Mouse (Mus musculus) common myeloid progenitor, adult 5-6 weeks (primary cell): ENCODE results near the gene Ccnjl. TPM values are rescaled to one million over a fixed set of nuclear protein-coding genes. Genes with fewer than 3 reads are reported as not detected.
A peak's percentile ranks its signal among the peaks of the same experiment; 100 is the strongest.

ENCODE experiments used
- ATAC-seq: replicated peaks from 2 replicates; pipeline ENCODE4 v1.8.0; 2016; ENCODE audit warnings: low read depth, mild to moderate bottlenecking, moderate TSS enrichment, inconsistent platforms; ENCODE audit not compliant: poor library complexity, severe bottlenecking
- total RNA-seq: library from RNA; stranded (forward); fragments of 200-1000, 187-1606 nt; gene quantifications from 2 replicates; pipeline ENCODE4 v1.2.3, GENCODE M21; 2017

Gene Ccnjl
- total RNA-seq, 1 experiment from 2014 or later: 0.69 TPM

- no peak for ATAC-seq
These were observed 9.8 kb upstream of the Ccnjl start for GRCm38 (mm10) chr11:43518821-43519220.

DNA sequence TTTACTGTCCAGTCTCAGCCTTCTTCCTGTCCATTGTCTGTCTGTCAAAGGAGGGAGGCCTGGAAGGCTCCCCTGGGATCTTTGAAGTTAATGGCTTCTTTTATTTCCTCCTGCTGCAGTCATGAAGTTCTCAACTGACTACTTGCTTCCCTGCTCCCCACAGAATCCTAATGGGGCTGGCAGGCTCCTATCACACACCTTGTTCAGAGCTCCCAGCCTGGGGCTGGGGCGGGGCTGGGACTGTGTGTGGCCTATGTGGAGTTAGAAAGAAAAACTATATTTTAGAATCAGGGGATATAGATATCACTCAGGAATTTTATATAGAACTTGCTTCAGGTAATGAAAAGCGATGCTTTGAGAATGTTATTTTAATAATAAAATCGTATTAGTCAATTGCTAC is 8.1 kb upstream of the Ccnjl start:
- ATAC-seq: no peak

GRCm38 (mm10) chr11:43528078-43528682 is 404 bp upstream of the Ccnjl start:
- ATAC-seq: peak; percentile 46

DNA sequence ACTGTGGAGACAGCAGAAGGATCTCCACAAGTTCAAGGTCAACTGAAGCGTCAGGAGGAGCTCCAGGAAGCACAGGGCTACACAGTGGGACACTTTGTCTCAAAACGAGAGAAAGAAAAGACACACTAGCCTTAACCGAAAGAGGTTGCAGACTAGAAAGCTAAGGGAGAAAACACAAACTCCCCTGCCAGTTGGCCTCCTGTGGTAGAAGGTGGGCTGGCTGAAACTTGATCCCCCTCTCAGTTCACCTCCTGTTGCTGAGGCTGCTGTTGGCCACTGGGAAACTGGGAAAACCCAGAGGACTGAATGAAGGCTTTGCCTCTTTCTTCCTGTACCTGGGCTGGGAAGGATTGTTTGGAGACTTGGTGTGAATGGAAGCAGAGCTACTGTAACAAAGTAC is 1.5 kb downstream of the Ccnjl start:
- no peak for ATAC-seq

- ATAC-seq: no peak
These were observed 3.0 kb downstream of the Ccnjl start for GRCm38 (mm10) chr11:43531619-43532018.

DNA sequence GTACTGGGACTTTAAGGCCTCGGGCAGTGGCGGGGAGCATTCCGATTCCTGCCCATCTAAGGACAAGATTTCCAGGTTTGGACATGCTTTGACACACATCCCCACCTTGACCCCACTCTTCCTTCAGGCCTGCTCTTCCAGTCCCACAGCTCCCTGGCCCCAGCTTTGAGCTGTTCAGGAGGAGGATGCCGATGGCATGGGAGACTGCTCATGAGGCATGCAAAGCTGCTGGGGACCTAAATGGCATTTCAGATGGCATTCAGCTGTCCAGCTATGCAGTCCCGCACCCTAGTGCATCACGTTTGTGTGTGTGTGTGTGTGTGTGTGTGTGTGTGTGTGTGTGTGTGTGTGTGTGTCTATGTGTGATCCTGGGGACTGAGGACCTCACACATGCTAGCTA is 8.5 kb downstream of the Ccnjl start:
- no peak for ATAC-seq

- no peak for ATAC-seq
These were observed 11.3 kb downstream of the Ccnjl start for GRCm38 (mm10) chr11:43539863-43540262.

DNA sequence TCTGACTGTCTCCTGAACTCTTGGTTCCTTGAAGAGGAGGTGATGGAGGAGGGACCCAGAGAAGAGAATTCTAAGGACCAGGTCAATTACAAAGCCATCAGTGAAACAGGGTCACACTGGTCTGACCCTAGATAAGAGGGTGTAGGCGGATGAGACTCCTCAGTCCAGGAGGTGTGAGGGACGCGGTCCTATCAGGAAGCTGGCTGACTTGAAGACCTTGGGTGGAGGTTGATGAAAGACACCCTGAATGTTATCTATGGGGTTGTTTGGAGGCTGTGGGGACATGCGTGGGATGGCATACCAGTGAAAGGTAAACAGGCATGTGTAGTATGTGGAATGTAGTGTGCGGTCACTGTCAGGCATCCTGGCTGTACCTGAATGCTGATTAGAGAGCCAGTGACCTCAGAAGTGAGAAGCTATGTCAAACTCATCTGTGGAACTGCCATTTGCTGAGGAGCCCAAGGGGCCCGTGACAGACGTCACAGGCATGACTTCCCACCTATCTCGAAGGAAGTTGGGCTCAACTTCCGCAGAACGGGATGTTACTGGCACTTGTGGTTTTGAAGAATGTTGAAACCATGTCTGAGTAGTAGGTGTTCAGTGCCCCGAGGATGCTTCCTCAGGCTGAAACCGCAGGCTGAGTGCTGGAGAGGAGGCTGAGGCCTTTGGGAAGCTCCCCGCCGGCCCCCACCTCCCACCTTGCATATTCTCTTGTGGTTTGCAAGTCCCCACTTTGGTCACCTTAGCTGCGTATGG is 15.3 kb downstream of the Ccnjl start:
- peak; percentile 94 for ATAC-seq

GRCm38 (mm10) chr11:43544819-43545218 is 16.2 kb downstream of the Ccnjl start:
- ATAC-seq: no peak; the same call in 1 of the 2 replicates

DNA sequence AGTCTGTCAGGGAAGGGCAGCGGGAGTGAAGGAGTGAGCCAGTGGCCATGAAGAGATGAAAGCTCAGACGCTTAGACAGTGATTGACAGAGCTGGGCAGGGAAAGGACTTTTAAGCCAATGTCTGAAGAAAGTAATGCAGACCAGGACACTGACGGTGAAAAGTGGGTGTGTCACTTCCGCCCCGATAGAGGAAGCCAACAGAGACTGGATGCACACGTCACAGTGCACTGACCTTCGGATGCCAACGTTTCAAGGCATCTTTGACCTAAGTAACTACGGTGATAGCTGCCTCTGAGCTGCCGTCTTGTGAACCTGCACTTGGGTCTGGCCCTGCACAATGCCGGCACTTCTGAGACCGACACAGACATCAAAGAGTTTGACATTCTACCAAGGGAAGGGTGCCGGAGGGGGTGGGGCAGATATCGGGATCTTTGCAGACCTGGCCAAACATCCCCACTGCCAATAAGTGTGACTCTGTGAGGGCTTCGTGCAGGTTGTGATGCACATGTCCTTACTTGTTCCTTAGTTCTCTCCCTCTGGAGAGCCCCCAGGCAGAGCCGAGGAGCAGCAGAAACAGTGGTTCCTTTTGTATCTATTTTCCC is 17.4 kb downstream of the Ccnjl start:
- ATAC-seq: no peak

DNA sequence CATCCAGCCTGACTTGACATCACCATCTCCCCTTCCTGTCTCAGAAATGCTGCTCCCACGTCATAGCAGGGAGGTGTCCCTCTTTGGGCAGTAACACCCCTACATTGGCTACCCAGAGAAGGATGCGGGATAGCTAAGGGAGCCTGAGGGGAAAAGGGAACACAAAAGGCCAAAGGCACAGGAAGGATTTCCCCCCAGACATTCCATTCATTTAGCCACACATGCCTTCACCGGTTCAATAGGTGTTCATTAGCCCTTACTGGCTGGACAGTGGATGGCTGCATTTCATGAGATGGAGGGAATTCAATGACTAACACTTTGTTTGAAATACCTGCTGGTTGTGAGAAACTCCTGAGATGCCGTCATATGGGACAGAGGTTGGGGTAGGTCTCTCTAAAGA is 18.1 kb downstream of the Ccnjl start:
- ATAC-seq: no peak

DNA sequence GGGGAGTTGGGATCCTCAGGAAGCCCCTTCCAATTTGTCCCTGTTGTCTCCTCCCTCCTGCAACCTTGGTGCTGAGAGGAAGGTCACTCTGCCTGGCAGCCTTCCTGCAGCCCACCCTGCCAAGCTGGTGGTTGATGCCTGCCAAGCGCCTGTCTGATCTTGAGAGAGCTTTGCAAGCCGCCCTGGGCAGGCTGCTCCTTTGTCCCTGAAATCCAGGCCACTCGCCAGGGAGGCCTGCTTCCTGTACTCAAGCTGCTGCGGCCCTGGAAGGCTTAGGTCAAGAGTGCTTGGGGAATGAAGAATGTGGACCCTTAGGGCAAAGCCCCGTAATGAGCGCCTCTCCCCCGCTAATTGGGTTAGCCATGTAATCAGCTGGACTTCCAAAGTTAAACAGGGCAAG is 19.6 kb downstream of the Ccnjl start:
- ATAC-seq: no peak

DNA sequence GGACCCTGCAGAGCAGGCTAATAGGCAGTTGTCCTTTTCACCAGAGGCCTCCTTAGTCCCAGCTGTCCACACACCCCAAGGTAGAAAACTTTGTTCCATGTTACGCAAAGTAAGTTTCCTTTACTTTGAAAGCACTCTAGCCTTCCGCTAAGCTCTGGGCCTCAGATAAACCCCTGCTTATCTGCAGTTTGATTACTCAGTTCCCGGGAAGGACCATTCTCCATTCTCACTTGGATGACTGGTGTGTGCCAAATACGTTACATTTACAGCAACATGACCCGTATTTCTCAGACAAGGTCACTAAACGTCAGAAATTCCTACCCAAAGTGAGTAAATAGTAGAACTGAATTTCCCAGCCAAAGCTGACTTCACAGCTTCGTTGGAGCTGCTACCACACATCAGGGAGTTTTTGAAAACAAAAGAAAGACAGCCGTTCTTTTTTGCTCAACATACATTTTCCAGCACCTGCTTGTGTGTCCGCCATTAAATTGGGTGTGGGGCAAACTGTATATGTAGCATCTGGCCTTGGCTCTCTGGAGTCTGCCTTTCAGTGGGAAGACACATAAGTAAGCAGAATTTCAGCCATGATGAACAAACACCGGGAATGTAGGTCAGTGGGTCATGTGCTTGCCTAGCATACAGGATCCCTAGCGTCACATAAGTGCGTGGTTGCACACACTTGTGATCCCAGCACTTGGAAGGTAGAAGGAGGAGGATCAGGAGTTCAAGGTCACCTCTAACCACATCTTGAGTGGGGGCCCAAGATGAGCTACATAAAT is 20.3 kb downstream of the Ccnjl start:
- no peak for ATAC-seq

DNA sequence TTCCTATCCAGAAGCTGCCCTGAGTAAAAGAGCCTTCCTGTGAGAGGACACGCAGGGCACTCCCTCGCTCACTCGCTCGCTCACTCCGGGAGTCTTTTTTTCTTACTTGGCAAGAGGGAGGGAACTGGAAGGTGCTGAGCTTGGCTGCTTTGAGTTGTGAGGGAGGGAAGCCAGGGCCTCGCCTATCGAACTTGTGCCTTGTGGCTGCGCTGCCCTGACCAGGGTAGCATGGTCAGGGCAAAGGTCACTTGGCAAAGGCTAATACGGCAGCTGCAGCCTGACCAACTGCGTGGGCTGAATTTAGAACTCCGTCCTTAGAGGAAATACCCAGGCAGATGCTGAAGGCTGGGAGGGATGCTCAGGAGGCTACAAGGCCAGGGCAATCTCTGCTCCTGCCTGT is 21.1 kb downstream of the Ccnjl start:
- no peak for ATAC-seq

GRCm38 (mm10) chr11:43551756-43552155 is 23.2 kb downstream of the Ccnjl start:
- ATAC-seq: 0 out of 2 replicates have a peak, but pooled peaks have one; percentile 18

DNA sequence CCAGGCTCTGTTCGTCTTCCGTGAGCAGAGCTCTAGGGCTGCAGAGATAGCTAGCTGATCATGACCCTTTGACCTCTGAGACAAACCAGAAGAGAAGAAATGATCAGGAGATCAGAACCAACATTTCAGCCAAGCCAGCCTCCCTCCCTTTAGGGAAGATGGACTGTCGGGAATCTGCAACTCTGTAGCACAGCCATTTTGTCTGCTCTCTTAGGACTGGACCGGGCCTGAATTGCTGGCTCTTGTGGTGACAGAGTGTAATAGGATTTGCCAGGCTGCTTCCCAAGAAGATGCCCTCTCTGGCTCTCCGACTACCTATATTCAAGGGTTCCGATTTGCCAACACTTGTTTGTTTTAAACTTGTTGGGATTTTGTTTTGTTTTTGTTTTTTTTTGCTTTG is 24.1 kb downstream of the Ccnjl start:
- no peak for ATAC-seq

- ATAC-seq: no peak
These were observed 28.0 kb downstream of the Ccnjl start for GRCm38 (mm10) chr11:43556538-43556937.

- no peak for ATAC-seq
These were observed 31.1 kb downstream of the Ccnjl start for GRCm38 (mm10) chr11:43559515-43560292.

GRCm38 (mm10) chr11:43563654-43564244 is 35.2 kb downstream of the Ccnjl start:
- ATAC-seq: no peak

DNA sequence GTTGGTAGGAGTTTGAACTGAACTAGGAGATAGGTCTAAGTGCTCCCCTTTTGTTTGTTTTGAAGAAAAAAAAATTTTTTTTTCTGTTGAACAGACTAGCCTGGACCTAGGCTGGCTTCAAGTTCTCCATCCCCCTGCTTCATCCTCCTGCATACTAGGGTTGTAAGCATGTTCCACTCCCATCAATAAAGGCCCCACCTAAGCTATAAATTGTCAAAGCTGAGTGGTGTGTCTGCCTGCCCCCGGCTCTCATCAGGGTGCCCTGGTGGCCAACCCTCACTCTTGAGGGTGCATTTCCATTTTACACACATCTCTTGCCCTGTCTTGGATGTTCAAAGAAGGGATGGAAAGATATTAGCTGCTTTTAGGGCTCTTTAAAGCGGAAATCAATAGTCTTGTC is 36.8 kb downstream of the Ccnjl start:
- ATAC-seq: no peak
